Mouse (Mus musculus) left cerebral cortex, postnatal 14 days (tissue): ENCODE measurements at regions not wholly inside any gene's neighbourhood (a gene's known extent, or its start where the extent isn't known, plus 50 kb on each side); places are given as distances from the start of the nearest gene placed in this dataset.
"Not testable (repeated sequence)": the region's sequence is repeated elsewhere in the genome, so short reads cannot be mapped to it uniquely, and the experiment has no call there.

ENCODE experiments used
- DNase-seq, 2 experiments: peaks; one replicate each; pipeline ENCODE4 v3.0.0; 2021 to 2022; ENCODE audit warnings: low spot score in 2 of 2, mixed read lengths in 1 of 2
- intact Hi-C: fragments of 180-260 bp; cut with DNase I; formaldehyde crosslinking; loops from one replicate; pipeline ENCODE4 v1.15.1; 2025

DNA sequence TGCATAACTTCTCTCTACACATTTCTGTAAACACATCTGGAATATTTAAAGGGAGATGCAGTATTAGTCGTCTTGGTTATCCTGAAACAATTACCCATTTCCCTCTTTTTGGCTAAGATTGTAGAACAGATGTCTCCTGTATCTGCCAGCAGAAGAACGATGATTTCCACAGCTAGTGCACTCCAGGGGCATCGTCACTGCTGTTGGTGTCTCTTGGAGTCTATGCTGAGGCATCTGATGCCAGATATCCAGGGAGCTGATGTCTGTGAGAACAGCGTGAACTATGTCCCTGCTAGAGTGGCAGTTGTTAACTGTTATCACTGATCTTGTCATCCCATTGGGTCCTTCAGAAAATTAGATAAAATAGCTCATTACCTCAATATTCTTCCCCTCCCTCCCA, 536.2 kb downstream of the Trhde start:
- intact Hi-C loops = no loop called here

DNA sequence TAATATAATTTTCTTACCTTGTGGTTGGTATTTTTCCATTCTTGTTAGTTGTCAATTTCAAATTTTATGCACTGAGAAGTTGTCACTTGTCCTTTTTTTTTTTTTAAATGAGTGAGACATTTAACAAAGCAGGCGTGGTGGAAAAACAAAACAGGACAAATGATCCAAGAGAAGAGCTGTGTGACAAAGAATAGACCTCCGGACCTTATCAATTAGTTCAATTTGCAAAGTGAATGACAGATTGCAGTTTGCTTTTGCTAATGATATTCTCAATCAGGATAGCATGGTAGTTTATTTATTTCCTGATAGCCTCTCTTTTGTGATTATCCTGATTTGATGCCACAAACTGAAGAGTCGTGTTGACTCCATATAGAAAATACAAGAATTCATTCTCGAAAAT, 560.5 kb downstream of the Trhde start:
- DNase-seq = no peak
- intact Hi-C loops = no loop called here

More for the DNA sequence above, 536.2 kb downstream of the Trhde start:
- DNase-seq = peak; percentile 6 to 14

DNA sequence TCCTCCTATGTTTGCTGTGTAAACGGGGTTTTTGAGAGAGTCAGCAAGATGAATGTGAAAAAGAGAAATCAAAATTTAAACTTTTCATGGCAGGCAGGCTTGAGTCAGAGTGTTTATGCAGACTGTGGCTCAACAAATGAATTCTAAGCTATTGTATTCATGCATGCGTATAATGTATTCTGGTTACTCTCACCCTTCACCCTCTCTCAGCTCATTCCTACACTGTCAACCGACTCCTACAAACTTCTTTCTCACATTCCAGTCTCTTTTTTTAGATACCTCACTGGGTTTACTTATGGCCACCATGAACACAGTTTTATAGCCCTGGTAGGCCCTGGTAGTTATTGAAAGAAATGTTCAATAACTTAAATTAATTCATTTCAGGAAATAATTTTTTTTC, 574.5 kb downstream of the Trhde start:
- no peak for DNase-seq
- intact Hi-C loops = no loop called here

DNA sequence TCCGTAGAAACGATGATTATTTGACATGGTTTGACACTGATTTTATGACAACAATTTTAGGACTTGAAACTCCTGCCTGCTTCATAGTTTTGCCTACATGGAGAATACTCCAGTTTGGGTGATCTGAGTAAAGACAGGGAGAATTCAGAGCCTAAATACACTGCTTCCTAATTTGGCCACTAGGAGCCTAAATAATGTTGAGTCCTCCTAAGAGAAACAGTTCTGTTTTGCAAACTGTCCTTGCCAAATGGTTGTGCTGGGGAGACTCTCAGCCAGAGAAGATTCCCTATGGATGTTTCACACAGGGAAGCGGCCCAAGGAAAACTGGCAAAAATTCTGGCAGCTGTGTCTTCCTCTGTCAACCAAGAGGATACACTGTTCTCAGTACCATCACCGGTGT, 600.5 kb downstream of the Trhde start:
- intact Hi-C loops = no loop called here
- DNase-seq = no peak

DNA sequence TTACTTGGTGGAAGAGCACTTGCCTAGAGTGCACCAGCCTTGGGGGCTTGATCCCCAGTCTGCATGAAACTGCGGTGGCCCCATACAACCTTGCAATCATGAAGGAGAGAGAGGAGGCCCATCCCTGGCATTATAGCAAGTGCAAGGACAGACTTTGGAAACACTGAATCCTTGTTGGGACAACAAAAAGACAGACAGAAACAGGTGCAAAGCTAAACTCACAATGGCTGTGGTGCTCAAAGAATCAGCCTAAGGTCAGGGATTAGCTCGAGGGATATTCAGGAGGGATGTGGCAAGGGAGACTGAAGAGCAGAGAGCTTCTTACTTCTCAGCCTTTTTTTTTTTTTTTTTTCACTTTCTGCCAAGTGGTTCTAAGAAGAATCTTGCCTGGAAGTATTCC, 601.2 kb downstream of the Trhde start:
- intact Hi-C loops = no loop called here
- no peak for DNase-seq

DNA sequence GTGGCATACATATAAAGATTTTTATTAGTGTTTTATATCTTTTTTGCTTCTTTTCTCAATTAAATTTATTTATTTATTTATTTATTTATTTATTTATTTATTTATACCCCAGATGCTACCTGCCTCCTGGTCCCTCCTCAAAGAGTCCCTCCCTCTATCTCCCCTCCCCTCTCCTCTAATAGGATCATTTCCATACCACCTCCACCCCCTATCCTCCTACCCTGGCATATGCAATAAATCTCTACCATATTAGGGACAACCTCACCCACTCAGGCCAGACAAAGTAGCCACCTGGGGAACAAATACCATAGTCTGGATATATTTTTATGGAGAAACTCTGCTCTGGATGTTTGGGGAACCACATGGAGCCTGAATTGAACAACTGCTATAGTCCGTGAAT, 615.8 kb downstream of the Trhde start:
- no peak for DNase-seq

DNA sequence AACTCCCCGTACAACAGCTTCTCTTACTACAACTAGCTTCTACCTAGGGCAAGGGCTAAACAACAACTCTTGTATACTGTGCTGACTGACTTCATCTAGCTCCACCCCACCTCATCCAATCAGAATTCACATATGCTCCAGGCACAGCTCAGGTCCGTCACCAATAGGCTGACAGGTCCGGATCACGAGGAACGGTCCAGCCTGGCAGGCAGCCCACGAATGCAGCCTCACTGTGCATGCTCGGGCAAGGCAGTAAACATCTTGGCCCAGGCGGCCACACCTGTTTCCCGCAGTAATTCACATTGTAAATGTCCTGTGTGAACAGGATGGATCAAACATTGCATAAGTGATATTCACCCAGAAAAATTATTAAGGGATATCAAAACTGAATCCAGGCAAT, 658.8 kb downstream of the Trhde start:
- intact Hi-C loops, DNase-seq: not testable (repeated sequence)

More for the DNA sequence above, 615.8 kb downstream of the Trhde start:
- intact Hi-C loops = no loop called here

DNA sequence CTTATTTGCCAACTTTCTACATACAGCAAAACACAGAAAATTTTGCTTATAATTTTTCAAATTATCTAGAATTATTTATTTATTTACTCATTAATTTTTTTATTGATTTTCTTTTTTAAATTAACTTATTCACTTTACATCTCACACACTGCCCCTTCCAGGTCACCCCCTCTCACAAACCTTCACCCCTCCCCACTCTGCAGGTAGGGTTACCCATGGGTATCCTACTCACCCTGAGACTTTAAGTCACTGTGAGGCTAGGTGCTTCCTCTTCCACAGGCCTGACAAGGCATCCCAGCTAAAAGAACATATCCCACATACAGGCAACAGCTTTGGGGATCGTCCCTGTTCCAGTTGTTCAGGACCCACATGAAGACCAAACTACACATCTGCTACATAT, 664.2 kb downstream of the Trhde start:
- intact Hi-C loops = no loop called here
- no peak for DNase-seq

DNA sequence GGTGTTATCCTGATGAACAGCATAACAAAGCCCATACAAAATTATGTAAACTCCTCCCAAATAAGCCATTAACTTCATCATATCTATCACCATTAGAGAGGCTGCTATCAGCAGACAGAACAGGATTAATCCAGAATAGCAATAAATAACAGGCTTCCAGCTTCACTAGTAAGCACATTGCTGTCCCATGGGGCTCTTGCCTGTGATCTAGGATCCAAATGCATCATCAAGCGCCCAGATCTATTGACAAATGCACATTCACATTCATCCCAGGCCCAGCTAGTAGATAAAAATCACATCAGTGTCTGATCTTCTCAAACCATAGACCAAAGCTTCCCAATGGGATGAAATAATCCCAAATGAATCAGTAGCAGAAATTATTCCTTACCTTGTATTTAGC, 665.0 kb downstream of the Trhde start:
- DNase-seq = no peak

More for the DNA sequence above, 665.0 kb downstream of the Trhde start:
- intact Hi-C loops = no loop called here
